Mouse (Mus musculus) T-helper 1 cell (primary cell): ENCODE results near the gene Ppp1r9a.

Experiments used
- in situ Hi-C: fragments of 300-600 bp; cut with MboI, MseI; formaldehyde crosslinking; loops from one replicate; pipeline ENCODE4 v1.15.1; 2025; ENCODE audit warnings: high pct_unique_total_duplicates

Gene Ppp1r9a

GRCm38 (mm10) chr6:4956651-4957050, 53.9 kb downstream of the Ppp1r9a start:
- in situ Hi-C loops = no loop called here

GRCm38 (mm10) chr6:4962197-4962596, 59.5 kb downstream of the Ppp1r9a start:
- in situ Hi-C loops = no loop called here

GRCm38 (mm10) chr6:4963049-4963448, 60.3 kb downstream of the Ppp1r9a start:
- in situ Hi-C loops = no loop called here

- in situ Hi-C loops = no loop called here
Measured at GRCm38 (mm10) chr6:4967236-4967635, 64.5 kb downstream of the Ppp1r9a start.

- in situ Hi-C loops = no loop called here
Measured at GRCm38 (mm10) chr6:4971229-4971628, 68.5 kb downstream of the Ppp1r9a start.

GRCm38 (mm10) chr6:4972808-4973207, 70.1 kb downstream of the Ppp1r9a start:
- in situ Hi-C loops = no loop called here

- in situ Hi-C loops = no loop called here
Measured at GRCm38 (mm10) chr6:4973337-4973736, 70.6 kb downstream of the Ppp1r9a start.

- in situ Hi-C loops = no loop called here
Measured at GRCm38 (mm10) chr6:4977515-4977914, 74.8 kb downstream of the Ppp1r9a start.

- in situ Hi-C loops = no loop called here
Measured at GRCm38 (mm10) chr6:4978249-4978648, 75.5 kb downstream of the Ppp1r9a start.

- in situ Hi-C loops = no loop called here
Measured at GRCm38 (mm10) chr6:4978897-4979296, 76.2 kb downstream of the Ppp1r9a start.

GRCm38 (mm10) chr6:4980113-4980512, 77.4 kb downstream of the Ppp1r9a start:
- in situ Hi-C loops = no loop called here

- in situ Hi-C loops = no loop called here
Measured at GRCm38 (mm10) chr6:4982686-4983162, 80.0 kb downstream of the Ppp1r9a start.

GRCm38 (mm10) chr6:4985668-4986067, 83.0 kb downstream of the Ppp1r9a start:
- in situ Hi-C loops = no loop called here

- in situ Hi-C loops = no loop called here
Measured at GRCm38 (mm10) chr6:4987084-4987483, 84.4 kb downstream of the Ppp1r9a start.

GRCm38 (mm10) chr6:4988688-4989087, 86.0 kb downstream of the Ppp1r9a start:
- in situ Hi-C loops = no loop called here

GRCm38 (mm10) chr6:4992308-4992707, 89.6 kb downstream of the Ppp1r9a start:
- in situ Hi-C loops = no loop called here

- in situ Hi-C loops = no loop called here
Measured at GRCm38 (mm10) chr6:4993600-4994160, 91.0 kb downstream of the Ppp1r9a start.

GRCm38 (mm10) chr6:4994161-4994919, 91.6 kb downstream of the Ppp1r9a start:
- in situ Hi-C loops = no loop called here

- in situ Hi-C loops = no loop called here
Measured at GRCm38 (mm10) chr6:4997599-4997998, 94.9 kb downstream of the Ppp1r9a start.

- in situ Hi-C loops = no loop called here
Measured at GRCm38 (mm10) chr6:4998929-4999328, 96.2 kb downstream of the Ppp1r9a start.

GRCm38 (mm10) chr6:5000788-5001187, 98.1 kb downstream of the Ppp1r9a start:
- in situ Hi-C loops = no loop called here

GRCm38 (mm10) chr6:5005491-5006275, 103.0 kb downstream of the Ppp1r9a start:
- in situ Hi-C loops = no loop called here
